9 mouse cellular contexts compared by ENCODE assay signal in the genomic region with DNA sequence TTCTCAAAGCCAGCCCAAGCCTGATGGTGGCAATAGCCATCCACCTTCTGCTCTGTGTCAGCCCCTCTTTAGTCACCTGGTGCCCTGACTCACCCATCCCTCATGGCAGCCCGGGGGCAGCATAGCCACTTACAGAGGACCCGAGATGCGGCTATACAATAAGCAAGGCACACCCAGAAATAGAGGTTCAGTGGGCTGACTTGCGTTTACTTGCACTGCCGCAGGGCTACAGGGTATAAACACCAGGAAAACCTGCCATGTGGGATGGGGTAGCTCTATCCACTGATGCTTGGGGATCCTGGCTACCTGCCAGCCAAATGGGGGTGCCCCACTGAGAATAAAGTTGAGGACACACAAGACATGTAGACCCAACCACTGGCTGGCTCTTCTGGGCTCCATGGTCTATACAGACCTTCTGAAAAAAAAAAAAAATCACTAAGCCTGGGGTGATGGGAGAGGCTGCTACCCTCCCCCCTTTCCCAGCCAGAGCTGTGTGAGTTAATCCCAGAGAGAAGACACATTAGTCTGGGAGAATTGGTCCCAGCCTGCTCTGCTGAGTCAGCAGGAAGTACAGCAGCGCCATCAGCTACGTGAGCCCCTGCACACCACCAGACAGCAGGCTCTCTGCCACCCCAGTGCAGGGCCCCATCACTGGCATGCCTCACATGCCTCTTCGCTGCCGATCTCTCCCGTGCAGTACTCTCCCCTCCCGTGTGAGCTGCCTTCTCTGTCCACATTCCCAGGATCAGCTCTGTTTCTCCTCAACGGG. TPM values are rescaled to one million over a fixed set of nuclear protein-coding genes. Genes with fewer than 3 reads are reported as not detected.
DNase-seq lines count a peak whose midpoint lies in the region; ATAC-seq lines count a peak whose summit lies in the region.
"Had no signal": no experiment of that assay in that cellular context is flagged by ENCODE, and none has a peak within 500 bp of the region (broad histone marks: within the 10 kb centered on the region; RNA-seq: fewer than 3 reads in every experiment).

No protein-coding gene starts in this region.

- no peaks in the 10 kb centered on the region for H3K36me3 ChIP-seq in lung, embryonic 16.5 days (ENCODE audit: control insufficient read depth, insufficient read depth, low read length)
- no peaks in the 10 kb centered on the region for H3K36me3 ChIP-seq in forebrain, embryonic 15.5 days
- no peaks in the 10 kb centered on the region for H3K36me3 ChIP-seq in stomach, embryonic 16.5 days (ENCODE audit: control insufficient read depth, insufficient read depth, low read length)

- peak; percentile 75 for ATAC-seq in lung, embryonic 16.5 days (ENCODE audit: low read depth)
- peak; percentile 55 for ATAC-seq in forebrain, embryonic 15.5 days (replicated peaks)
- peak; percentile 86 for ATAC-seq in stomach, embryonic 16.5 days (ENCODE audit: insufficient read depth, low FRiP score)

- H3K4me2 ChIP-seq in lung, embryonic 16.5 days (ENCODE audit: low read depth, low read length): peak overlapping the region; percentile 10; the same call in 1 of the 2 replicates
- no peak overlapping the region; the same call in 1 of the 2 replicates for H3K4me2 ChIP-seq in forebrain, embryonic 15.5 days (replicated peaks)
- H3K4me2 ChIP-seq in stomach, embryonic 16.5 days (ENCODE audit: low read depth, low read length): peak overlapping the region; percentile 38

- WGBS in lung, embryonic 16.5 days: 35% methylated on average over 12 of the region's 12 CpGs
- 38% methylated on average over 12 of the region's 12 CpGs for WGBS in forebrain, embryonic 15.5 days
- 22% methylated on average over 12 of the region's 12 CpGs for WGBS in stomach, embryonic 16.5 days

- H3K27ac ChIP-seq in lung, embryonic 16.5 days (ENCODE audit: low read length): no peak overlapping the region; the same call in 1 of the 2 replicates
- H3K27ac ChIP-seq in forebrain, embryonic 15.5 days (replicated peaks): peak overlapping the region; percentile 59
- peak overlapping the region; percentile 86 for H3K27ac ChIP-seq in stomach, embryonic 16.5 days (ENCODE audit: low read length)

- DNase-seq in lung, postnatal 14 days: no peak
- DNase-seq in liver: peak; percentile 88
- no peak for DNase-seq in cerebellum, postnatal 4 days (ENCODE audit: low spot score in 2 of 2)
- DNase-seq in urinary bladder, adult 18-20 months (ENCODE audit: low spot score in 2 of 2): no peak
- DNase-seq in urinary bladder, postnatal 36 days (ENCODE audit: low spot score in 2 of 2): no peak

- no peaks in the 10 kb centered on the region for H3K9me3 ChIP-seq in lung, embryonic 16.5 days (ENCODE audit: control insufficient read depth, low read length)
- no peaks in the 10 kb centered on the region for H3K9me3 ChIP-seq in forebrain, embryonic 15.5 days
- no peaks in the 10 kb centered on the region for H3K9me3 ChIP-seq in stomach, embryonic 16.5 days (replicated peaks; ENCODE audit: control insufficient read depth, low read length)

- no peak overlapping the region for H3K4me3 ChIP-seq in lung, embryonic 16.5 days (ENCODE audit: low read length)
- no peak overlapping the region for H3K4me3 ChIP-seq in forebrain, embryonic 15.5 days
- H3K4me3 ChIP-seq in stomach, embryonic 16.5 days (replicated peaks; ENCODE audit: low read length): no peak overlapping the region

- peaks cover 12% of the 10 kb centered on the region for H3K4me1 ChIP-seq in lung, embryonic 16.5 days (replicated peaks; ENCODE audit: control insufficient read depth, insufficient read depth, low read length)
- peaks cover 10% of the 10 kb centered on the region for H3K4me1 ChIP-seq in forebrain, embryonic 15.5 days
- H3K4me1 ChIP-seq in stomach, embryonic 16.5 days (ENCODE audit: control insufficient read depth, insufficient read depth, low read length): peaks cover 16% of the 10 kb centered on the region

- H3K9ac ChIP-seq in lung, embryonic 16.5 days (ENCODE audit: low read length): 0 out of 2 replicates have a peak overlapping the region, but pooled peaks have one; percentile 25
- no peak overlapping the region for H3K9ac ChIP-seq in forebrain, embryonic 15.5 days (replicated peaks)
- H3K9ac ChIP-seq in stomach, embryonic 16.5 days (ENCODE audit: low read length): peak overlapping the region; percentile 54

- H3K27me3 ChIP-seq in lung, embryonic 16.5 days (ENCODE audit: control insufficient read depth, insufficient read depth, low read depth, low read length): no peaks in the 10 kb centered on the region
- no peaks in the 10 kb centered on the region for H3K27me3 ChIP-seq in forebrain, embryonic 15.5 days
- no peaks in the 10 kb centered on the region for H3K27me3 ChIP-seq in stomach, embryonic 16.5 days (ENCODE audit: control insufficient read depth, insufficient read depth, low read length)

RNA-seq across cellular contexts. Expression of a gene that starts 57.8 kb away (rescaled TPM):
- not detected in 2 replicates for polyA plus RNA-seq in lung, embryonic 16.5 days (2015; fragmentation: Nextera tagmentation; extraction: Ambion mirVana)
- polyA plus RNA-seq in forebrain, embryonic 15.5 days (2015; fragmentation: Nextera tagmentation; extraction: Ambion mirVana): 0.28 and 0.29 TPM in 2 replicates
- not detected in 2 replicates for polyA plus RNA-seq in stomach, embryonic 16.5 days (2015; fragmentation: Nextera tagmentation; extraction: Ambion mirVana)
- polyA plus RNA-seq: spleen, adult 2 months had no signal
